Mouse (Mus musculus): Measurements from ENCODE around the gene 2310046K23Rik.
"Not testable (repeated sequence)": the region's sequence is repeated elsewhere in the genome, so short reads cannot be mapped to it uniquely, and the experiment has no call there.

2310046K23Rik gene

GRCm38 (mm10) chr3:92534411-92534810 is at the start of gene 2310046K23Rik:
Gene 2310046K23Rik (minus strand): TSS chr3:92534511.
- DNase-seq, result no peak

GRCm38 (mm10) chr3:92583164-92583826 is 49.0 kb upstream of the 2310046K23Rik start:
- DNase-seq, result no peak

GRCm38 (mm10) chr3:92579508-92579907 is 45.2 kb upstream of the 2310046K23Rik start:
- no peak for DNase-seq

- DNase-seq, result no peak
Measured at GRCm38 (mm10) chr3:92578652-92579413, 44.5 kb upstream of the 2310046K23Rik start.

- no peak for DNase-seq
Measured at GRCm38 (mm10) chr3:92573449-92574041, 39.2 kb upstream of the 2310046K23Rik start, which contains the start of gene Ivl. Gene Ivl (minus strand): TSS chr3:92573735.

- no peak for DNase-seq
Measured at GRCm38 (mm10) chr3:92572514-92573155, 38.3 kb upstream of the 2310046K23Rik start.

GRCm38 (mm10) chr3:92568752-92569151 is 34.4 kb upstream of the 2310046K23Rik start:
- no peak for DNase-seq

GRCm38 (mm10) chr3:92565418-92565817 is 31.1 kb upstream of the 2310046K23Rik start:
- DNase-seq, result no peak

GRCm38 (mm10) chr3:92512325-92512724 is 22.0 kb downstream of the 2310046K23Rik start:
- no peak for DNase-seq

- DNase-seq, result no peak
Measured at GRCm38 (mm10) chr3:92510786-92511185, 23.5 kb downstream of the 2310046K23Rik start.

GRCm38 (mm10) chr3:92508185-92508584 is 26.1 kb downstream of the 2310046K23Rik start:
- DNase-seq, result no peak

- no peak for DNase-seq
Measured at GRCm38 (mm10) chr3:92503528-92503927, 30.8 kb downstream of the 2310046K23Rik start.

- DNase-seq, result no peak
Measured at GRCm38 (mm10) chr3:92500393-92500792, 33.9 kb downstream of the 2310046K23Rik start, which contains the start of gene Sprr4. Gene Sprr4 (minus strand): TSS chr3:92500493.

GRCm38 (mm10) chr3:92490262-92490661 is 44.0 kb downstream of the 2310046K23Rik start:
- DNase-seq, result not testable (repeated sequence)

GRCm38 (mm10) chr3:92486307-92486706 is 48.0 kb downstream of the 2310046K23Rik start:
- no peak for DNase-seq

- DNase-seq, result no peak
Measured at GRCm38 (mm10) chr3:92485863-92486262, 48.4 kb downstream of the 2310046K23Rik start, which contains the start of gene Sprr1a. Gene Sprr1a (minus strand): TSS chr3:92485895.

Measured in cerebellum, adult 18-20 months (tissue).